ENCODE assay signal across 10 mouse cellular contexts in the genomic region with DNA sequence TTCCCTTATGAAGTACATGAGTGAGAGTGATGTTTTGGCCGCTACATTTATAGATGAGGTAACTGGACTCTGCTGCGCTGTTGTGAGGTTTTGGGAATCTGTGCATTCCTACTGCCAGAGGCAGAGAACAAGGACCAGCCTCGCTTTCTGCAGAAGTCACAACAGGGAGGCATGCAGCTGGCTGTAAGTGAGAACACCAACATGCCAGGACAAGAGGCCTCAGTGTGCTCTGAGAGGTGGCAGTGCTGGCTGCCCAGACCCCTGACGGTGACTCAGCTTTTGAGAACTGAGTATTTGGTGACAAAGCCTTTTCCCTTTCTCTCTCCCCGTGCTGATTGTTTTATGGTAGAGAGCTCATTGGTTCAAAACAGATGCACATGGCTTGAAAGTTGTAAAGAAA. TPM values are rescaled to one million over a fixed set of nuclear protein-coding genes. Genes with fewer than 3 reads are reported as not detected.
A peak's percentile ranks its signal among the peaks of the same experiment; 100 is the strongest.
DNase-seq lines count a peak whose midpoint lies in the region; ATAC-seq and TF ChIP-seq lines count a peak whose summit lies in the region.
"Had no signal": no experiment of that assay in that cellular context is flagged by ENCODE, and none has a peak within 500 bp of the region (broad histone marks: within the 10 kb centered on the region; RNA-seq: fewer than 3 reads in every experiment).

No protein-coding gene starts in this region.

- WGBS in kidney, embryonic 16.5 days: 38% methylated on average over 5 of the region's 5 CpGs
- WGBS in forebrain, embryonic 15.5 days: 33% methylated on average over 5 of the region's 5 CpGs
- WGBS in midbrain, embryonic 12.5 days: 57% methylated on average over 5 of the region's 5 CpGs

- peak overlapping the region; percentile 32; the same call in 1 of the 2 replicates for H3K27ac ChIP-seq in kidney, embryonic 16.5 days (ENCODE audit: low read length)
- peak overlapping the region; percentile 53; the same call in 1 of the 2 replicates for H3K27ac ChIP-seq in forebrain, embryonic 15.5 days (replicated peaks)
- 0 out of 2 replicates have a peak overlapping the region, but pooled peaks have one; percentile 30 for H3K27ac ChIP-seq in midbrain, embryonic 12.5 days (replicated peaks)
- H3K27ac ChIP-seq: liver, embryonic 15.5 days had no signal

- no peaks in the 10 kb centered on the region for H3K36me3 ChIP-seq in kidney, embryonic 16.5 days (ENCODE audit: insufficient read depth, low read length)
- H3K36me3 ChIP-seq in forebrain, embryonic 15.5 days: no peaks in the 10 kb centered on the region
- H3K36me3 ChIP-seq in midbrain, embryonic 12.5 days: no peaks in the 10 kb centered on the region
- H3K36me3 ChIP-seq: liver, embryonic 15.5 days had no signal

- no peak for TF ChIP-seq CTCF in brain, embryonic 14.5 days (IDR thresholded peaks at IDR 0.05; ENCODE audit: borderline replicate concordance, extremely low read depth, insufficient read depth, insufficient read length)

- H3K27me3 ChIP-seq in kidney, embryonic 16.5 days (ENCODE audit: insufficient read depth, low read length): peaks cover 3% of the 10 kb centered on the region; the same call in 1 of the 2 replicates
- H3K27me3 ChIP-seq in forebrain, embryonic 15.5 days: peaks cover 8% of the 10 kb centered on the region; the same call in 1 of the 2 replicates
- H3K27me3 ChIP-seq in midbrain, embryonic 12.5 days: no peaks in the 10 kb centered on the region; the same call in 1 of the 2 replicates
- H3K27me3 ChIP-seq: Patski had no signal

- peaks cover 38% of the 10 kb centered on the region for H3K4me1 ChIP-seq in kidney, embryonic 16.5 days (ENCODE audit: insufficient read depth, low read length)
- H3K4me1 ChIP-seq in forebrain, embryonic 15.5 days: peaks cover 48% of the 10 kb centered on the region
- peaks cover 37% of the 10 kb centered on the region for H3K4me1 ChIP-seq in midbrain, embryonic 12.5 days

- no peak overlapping the region for H3K4me3 ChIP-seq in kidney, embryonic 16.5 days (ENCODE audit: low read length)
- H3K4me3 ChIP-seq in forebrain, embryonic 15.5 days: no peak overlapping the region
- H3K4me3 ChIP-seq in midbrain, embryonic 12.5 days: no peak overlapping the region

- H3K9ac ChIP-seq in kidney, embryonic 16.5 days (replicated peaks; ENCODE audit: low read length): no peak overlapping the region; the same call in 1 of the 2 replicates
- no peak overlapping the region for H3K9ac ChIP-seq in forebrain, embryonic 15.5 days (replicated peaks)
- no peak overlapping the region for H3K9ac ChIP-seq in midbrain, embryonic 12.5 days (replicated peaks)
- H3K9ac ChIP-seq: liver, embryonic 15.5 days had no signal

- no peaks in the 10 kb centered on the region for H3K9me3 ChIP-seq in kidney, embryonic 16.5 days (ENCODE audit: low read length)
- H3K9me3 ChIP-seq in forebrain, embryonic 15.5 days: no peaks in the 10 kb centered on the region
- H3K9me3 ChIP-seq in midbrain, embryonic 12.5 days: no peaks in the 10 kb centered on the region
- H3K9me3 ChIP-seq: liver, embryonic 15.5 days had no signal

- peak overlapping the region; percentile 66 for H3K4me2 ChIP-seq in kidney, embryonic 16.5 days (replicated peaks; ENCODE audit: low read depth, low read length)
- H3K4me2 ChIP-seq in forebrain, embryonic 15.5 days (replicated peaks): peak overlapping the region; percentile 53
- H3K4me2 ChIP-seq in midbrain, embryonic 12.5 days (replicated peaks): no peak overlapping the region

- no peak for TF ChIP-seq POLR2A in brain, embryonic 14.5 days (IDR thresholded peaks at IDR 0.05; ENCODE audit: borderline replicate concordance, extremely low read depth, insufficient read depth, insufficient read length, poor library complexity, severe bottlenecking)

- no peak; the same call in 1 of the 2 replicates for ATAC-seq in kidney, embryonic 16.5 days (ENCODE audit: low FRiP score, low TSS enrichment)
- no peak for ATAC-seq in forebrain, embryonic 15.5 days (replicated peaks)
- no peak for ATAC-seq in midbrain, embryonic 12.5 days (ENCODE audit: low FRiP score, low read depth)
- ATAC-seq: Patski had no signal

- no peak for DNase-seq in kidney, adult 8-10 months
- DNase-seq in brain, embryonic 14.5 days (ENCODE audit: low read depth): peak; percentile 67
- no peak for DNase-seq in cerebellum, adult 9-10 months
- no peak for DNase-seq in spleen, adult 18-20 months
- DNase-seq in cerebellum, adult 9-11 months: no peak

RNA-seq across cellular contexts. Expression of a gene that starts 4.5 kb away (rescaled TPM):
- polyA plus RNA-seq in kidney, embryonic 16.5 days (2015; fragmentation: Nextera tagmentation; extraction: Ambion mirVana): 1.7 and 1.8 TPM in 2 replicates
- 8.0 and 10.8 TPM in 2 replicates for polyA plus RNA-seq in brain, embryonic 14.5 days (2012; rRNA removed)
- 9.2 and 9.6 TPM in 2 replicates for polyA plus RNA-seq in forebrain, embryonic 15.5 days (2015; fragmentation: Nextera tagmentation; extraction: Ambion mirVana)
- polyA plus RNA-seq in midbrain, embryonic 12.5 days (2016; fragmentation: Nextera tagmentation; extraction: Ambion mirVana): 3.4 and 5.4 TPM in 2 replicates
